Mouse (Mus musculus): ENCODE measurements at regions not wholly inside any gene's neighbourhood (a gene's known extent, or its start where the extent isn't known, plus 50 kb on each side); places are given as distances from the start of the nearest gene placed in this dataset.

DNA sequence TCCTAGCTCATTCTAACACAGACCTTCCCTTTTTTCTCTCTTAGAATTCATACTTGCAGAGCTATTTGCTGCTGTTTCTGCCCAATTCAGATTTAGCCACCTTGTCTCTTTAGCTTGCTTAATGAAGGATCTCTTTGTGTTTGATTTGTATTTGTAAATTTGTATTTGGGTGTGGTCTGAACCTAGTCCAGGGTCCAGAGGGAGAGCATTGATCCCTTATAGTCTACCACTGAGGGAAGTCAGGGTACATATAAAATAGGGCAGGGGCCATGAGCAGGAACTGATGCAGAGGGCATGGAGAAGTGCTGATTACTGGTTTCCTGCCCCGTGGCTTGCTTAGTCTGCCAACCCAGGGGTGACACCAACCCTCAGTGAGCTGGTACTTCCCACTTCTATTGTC lies 508.7 kb downstream of the Tm4sf1 start:
- DNase-seq (ENCODE audit: low spot score): no peak

DNA sequence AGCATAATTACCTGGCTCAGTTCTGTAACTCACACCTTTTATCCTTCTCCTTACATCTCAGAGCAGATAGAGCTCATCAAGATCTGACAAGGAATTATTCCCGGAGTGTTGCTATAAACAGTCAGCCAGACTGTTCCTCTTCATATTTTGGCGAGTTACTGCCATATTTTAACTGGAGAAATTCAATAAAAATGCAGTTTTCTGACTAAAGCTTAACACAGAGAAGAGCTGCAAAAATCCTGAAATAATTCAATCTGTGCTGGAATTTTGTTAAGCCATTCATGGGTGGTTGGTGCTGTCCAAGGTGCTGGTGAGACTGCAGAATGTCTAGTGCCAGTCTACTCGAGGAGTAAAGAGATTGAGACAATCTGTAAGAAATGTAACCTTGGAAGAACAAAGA lies 512.6 kb downstream of the Tm4sf1 start:
- no peak for DNase-seq (ENCODE audit: low spot score)

DNA sequence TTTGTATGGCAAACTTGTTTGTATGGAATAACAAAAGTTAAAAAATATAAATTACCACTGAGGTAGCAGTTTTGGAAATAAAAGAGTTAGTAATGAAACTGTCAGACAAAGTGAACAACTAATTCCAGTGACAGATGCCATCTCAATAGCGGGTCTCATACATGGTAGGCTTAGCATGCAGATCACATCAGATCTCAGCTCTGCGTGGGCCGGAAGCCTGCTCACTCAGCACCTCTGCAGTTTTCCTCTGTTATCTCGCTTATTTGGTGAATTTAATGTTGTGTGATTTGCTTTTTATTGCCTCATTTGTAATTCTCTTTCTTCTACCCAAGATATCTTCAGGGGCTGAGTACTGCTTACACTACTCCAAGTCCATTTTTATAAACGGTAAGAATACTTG lies 527.9 kb downstream of the Tm4sf1 start:
- no peak for DNase-seq (ENCODE audit: low spot score)

DNA sequence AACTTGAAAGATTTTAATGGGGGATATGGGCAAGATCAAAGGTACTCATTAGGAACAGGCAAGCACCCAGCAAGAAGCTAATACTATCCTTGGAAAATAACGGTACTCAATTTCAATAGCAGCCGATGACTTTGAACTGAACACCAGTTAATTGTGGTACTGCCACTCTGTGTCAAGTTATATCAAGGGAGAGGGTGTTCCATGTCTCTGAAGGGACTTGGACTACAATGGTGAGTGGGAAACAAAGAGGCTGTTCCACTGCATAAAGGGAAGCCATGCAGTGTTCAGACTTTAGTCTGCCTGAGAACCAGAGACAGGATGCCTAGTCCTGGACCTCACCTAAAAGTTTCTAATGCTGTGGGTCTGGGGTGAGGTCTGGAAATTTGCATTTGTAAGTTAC lies 531.6 kb downstream of the Tm4sf1 start:
- no peak for DNase-seq (ENCODE audit: low spot score)

DNA sequence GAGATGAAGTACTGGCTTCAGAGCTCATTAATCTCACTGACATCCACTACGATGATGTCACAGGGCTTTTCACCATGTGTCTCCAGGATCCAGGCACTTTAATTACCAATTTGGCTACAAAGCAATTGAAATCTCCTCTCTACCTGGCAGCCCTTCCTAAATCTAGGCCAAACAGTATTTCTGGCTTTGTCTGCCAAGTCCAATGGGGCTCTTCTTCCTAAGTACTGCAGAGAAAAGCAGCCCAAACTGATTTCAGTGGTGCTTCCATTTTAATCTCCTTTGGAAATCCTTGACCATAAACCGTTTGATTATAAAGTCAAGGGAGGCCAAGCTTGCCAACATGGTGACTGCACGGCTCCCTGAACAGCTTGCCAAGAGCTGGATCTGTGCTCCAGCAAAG lies 534.7 kb downstream of the Tm4sf1 start:
- DNase-seq (ENCODE audit: low spot score): no peak

DNA sequence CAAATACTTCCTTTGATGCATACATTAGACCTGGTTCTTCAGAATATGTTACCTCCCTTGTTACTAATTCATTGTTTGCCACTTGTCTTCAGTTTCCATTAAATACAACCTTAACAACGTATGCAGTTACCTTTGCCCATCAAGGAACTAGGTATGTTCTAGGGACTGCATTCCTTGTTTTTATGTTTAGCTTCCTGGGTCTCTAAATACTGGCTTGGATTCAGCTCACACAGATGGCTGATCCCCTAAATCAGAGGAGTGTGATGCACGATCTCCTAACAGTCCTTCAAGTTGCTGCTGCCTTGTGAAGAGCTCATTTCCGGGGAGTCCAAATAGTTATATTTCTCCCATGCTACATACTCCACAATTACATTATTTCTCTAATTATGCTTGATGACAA lies 537.5 kb downstream of the Tm4sf1 start:
- no peak for DNase-seq (ENCODE audit: low spot score)

DNA sequence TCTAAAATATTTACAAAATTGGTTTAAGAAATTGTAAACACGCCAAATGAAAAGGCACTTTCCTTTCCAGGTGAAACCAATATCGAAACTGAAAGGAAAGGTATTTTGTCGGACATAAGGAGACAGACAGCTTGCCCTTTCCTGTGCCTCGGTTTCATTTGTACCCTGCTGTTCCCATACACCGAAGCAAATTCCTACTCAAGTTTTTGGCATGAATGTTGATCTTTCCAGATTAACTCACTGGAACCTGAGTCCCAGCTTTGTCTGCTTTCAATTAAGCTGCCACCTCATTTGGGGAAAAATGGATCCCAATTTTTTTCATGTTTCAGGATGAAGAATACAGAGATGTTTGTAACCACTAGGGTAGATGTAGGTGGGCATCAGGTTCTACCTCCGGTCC lies 537.9 kb downstream of the Tm4sf1 start:
- no peak for DNase-seq (ENCODE audit: low spot score)

DNA sequence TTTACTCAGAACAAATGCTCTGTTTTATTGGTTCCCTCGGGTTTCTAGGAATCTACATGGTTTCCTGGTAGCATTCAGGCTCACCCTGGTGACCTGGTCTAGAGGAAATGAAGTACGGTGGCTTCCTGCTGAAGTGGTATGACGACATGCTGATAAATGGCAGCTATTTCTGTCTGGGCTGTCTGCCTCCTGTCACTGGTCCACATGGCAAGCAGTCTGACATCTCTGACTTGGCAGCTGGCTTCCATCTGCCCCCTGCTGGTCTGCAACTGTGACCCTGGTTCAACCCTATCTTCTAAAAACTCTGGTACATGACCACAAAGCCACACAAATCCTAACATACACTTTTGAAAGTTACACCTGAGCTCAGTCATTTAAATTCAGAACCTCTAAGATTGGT lies 548.1 kb downstream of the Tm4sf1 start:
- no peak for DNase-seq (ENCODE audit: low spot score)

DNA sequence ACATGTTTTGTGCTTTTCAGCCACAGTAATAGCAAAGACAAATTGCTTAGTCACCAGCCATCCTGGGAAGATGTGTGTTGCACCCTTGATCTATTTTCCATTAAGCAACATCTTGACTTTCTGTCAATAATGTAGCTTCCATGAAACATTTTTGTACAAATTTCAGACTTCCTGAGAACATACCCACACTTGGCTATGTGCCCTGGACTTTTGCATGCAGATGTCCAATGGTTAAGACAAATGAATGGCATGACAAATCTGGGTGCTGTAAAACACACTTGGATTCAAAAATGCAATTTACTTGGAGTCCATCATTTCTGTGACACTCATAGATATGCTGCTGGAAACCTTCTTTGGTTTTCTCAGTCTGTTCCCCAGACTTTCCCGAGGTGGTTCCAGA lies 549.9 kb downstream of the Tm4sf1 start:
- no peak for DNase-seq (ENCODE audit: low spot score)

DNA sequence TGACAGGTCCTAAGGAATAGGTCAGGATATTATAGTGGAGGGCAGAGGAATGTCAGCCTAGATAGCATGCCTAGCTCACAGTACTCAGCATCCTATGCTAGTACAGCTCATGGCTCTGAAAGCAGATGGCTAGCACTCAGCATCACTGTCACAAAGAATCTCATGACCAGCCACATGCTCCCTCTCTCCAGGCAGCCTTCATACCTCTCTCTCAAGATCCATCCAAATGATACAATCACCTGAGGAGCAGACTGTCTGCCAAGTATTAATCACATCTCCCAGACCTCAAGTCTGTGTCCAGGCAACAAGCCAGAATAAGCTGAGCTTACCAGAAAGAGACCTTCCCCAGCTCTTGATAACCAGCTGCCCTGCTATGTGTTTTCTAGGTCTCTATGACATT lies 557.4 kb upstream of the Nbea start:
- DNase-seq (ENCODE audit: low spot score): no peak

DNA sequence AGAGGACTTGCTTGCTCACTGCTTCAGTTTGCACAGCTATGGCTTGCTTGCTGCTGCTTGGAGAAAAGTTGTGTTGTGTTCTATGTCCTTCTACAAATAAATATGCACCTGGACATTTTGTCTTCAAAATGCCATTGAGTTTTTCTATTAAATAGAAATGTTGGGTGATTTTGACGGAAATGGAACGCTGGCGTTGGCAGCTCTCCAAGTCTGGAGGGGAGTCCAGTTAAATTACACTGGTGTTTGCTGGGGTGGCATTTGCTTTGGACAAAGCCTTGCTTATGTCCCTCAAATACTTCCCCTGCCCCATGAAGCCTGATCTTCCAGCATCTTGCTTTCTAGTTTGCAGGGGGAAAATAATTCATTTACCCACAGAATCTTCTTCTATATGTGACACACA lies 556.0 kb upstream of the Nbea start:
- no peak for DNase-seq (ENCODE audit: low spot score)

DNA sequence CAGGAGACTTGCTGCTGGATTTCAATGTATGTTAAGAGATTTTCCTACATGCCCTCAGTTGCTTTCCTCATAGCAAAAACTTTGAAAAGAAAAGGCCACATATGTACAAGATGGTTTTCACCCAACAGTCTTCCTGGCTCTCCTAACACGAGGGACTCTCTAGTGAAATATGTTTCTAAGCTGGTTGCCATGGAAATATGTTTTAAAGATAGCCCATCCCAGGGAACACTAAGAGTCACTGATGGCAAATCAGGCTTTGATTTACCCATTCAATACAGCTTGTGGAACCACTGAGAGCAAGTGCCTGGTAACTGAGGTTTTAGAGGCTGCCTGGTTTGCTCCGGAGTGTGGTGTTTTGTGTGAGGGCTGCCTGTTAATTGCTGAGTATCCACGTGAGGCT lies 547.3 kb upstream of the Nbea start:
- peak; percentile 27 for DNase-seq (ENCODE audit: low spot score)

DNA sequence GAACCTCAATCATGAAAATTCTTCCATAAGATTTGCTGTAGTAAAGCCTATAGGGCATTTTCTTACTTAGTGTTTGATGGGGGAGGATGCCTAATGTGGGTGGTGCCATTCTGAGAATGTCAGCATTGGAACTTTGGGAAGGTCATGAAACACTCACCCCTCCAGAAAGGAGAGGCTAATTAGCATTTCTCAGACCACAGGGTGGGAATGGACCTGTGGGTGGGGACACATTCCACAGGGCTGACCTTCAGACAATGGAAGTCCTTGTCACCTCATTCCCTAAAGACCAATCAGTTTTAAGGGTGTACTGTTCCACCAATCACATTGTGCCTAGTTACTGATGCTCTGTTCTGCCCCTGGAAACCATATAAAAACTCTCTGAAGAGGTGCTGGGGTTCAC lies 541.5 kb upstream of the Nbea start:
- no peak for DNase-seq (ENCODE audit: low spot score)

DNA sequence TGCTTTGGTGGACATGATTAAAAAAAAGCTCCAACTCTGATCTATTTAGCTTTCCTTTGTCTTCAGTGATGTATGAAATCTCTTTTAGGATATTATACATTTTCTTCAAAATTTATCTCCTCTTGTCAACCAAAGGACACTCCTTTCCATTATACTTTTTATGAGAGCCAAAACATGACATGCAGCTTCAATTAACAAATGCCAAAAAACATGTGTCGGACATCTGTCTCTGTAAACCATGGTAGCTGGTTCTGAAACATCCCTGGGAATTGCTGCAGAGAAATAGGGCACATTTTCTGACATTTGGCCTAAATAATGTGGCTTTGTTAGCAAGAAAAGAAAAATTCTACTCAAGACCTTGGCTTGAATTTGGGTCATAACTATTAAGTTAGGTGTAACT lies 524.8 kb upstream of the Nbea start:
- DNase-seq (ENCODE audit: low spot score): no peak

DNA sequence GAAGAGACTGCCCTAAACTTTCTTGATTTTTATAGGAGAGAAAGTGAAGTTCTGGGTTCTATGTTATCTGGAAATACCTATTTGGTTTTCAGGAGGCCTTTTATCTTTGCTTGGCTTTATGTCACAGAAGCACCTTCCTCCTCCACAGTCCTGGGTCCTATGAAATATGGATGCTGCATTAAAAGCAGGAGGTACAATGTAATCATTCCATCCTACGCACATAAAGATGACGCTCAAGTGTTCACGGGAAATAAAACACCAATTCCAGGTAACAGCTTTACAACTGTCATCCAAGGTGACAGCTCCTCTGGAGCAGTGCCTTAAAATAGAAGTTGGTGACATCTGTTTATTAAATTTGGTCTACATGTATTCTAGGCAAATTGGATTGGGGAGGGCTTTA lies 523.8 kb upstream of the Nbea start:
- no peak for DNase-seq (ENCODE audit: low spot score)

DNA sequence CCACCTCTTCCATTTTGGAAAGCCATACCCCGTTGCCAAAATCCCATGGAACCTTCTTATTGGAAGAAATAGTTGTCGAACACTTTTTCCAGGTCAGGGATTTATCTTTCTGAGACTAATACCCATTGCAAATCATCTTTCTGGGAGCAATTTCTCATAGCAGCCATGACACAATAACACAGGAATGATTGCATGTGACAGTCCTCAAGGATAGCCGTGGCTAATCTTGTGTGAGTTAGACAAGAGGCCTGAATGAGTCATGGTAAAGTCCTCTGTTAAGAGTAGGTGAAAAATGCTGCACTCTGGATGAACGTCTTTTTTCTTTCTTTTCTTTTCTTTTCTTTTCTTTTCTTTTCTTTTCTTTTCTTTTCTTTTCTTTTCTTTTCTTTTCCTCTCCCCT lies 522.5 kb upstream of the Nbea start:
- no peak for DNase-seq (ENCODE audit: low spot score)

DNA sequence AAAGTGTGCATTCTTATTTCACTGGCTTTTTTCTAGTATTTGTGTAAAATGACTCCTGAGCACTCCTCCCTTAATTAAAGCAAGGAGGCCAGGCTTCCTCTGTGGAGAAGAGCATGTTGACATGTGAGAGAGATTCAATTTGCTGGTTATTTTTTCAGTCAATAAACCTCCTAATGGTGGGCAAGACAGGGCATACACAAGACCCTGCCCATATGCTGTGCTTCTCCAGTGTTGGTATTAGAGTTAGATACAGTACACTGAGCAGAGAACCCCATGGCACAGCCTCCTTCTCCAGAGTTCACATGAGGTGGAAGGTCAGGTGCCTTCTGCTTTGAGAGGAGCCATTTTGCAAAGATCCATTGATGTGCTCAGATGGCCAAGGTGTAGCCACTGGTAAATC lies 515.4 kb upstream of the Nbea start:
- DNase-seq (ENCODE audit: low spot score): no peak

DNA sequence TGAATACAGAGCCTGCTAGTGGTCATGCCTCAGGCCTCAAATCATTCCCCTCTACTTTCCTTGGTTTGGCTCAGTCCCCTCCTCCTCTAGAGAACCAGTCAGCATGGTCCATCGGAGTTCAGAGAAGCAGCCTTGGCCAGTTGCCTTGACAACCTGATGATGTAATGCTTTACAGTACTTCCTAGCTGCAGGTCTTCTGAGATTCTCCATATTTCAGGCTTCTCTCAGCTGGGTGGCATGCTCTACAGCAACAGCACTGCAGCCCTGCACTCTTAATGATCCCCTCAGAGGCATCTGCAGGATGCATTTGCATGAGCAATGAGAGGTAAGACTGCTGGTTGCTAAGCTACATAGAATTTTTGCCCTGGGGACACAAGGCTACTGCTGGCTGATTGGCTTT lies 514.7 kb upstream of the Nbea start:
- DNase-seq (ENCODE audit: low spot score): no peak

DNA sequence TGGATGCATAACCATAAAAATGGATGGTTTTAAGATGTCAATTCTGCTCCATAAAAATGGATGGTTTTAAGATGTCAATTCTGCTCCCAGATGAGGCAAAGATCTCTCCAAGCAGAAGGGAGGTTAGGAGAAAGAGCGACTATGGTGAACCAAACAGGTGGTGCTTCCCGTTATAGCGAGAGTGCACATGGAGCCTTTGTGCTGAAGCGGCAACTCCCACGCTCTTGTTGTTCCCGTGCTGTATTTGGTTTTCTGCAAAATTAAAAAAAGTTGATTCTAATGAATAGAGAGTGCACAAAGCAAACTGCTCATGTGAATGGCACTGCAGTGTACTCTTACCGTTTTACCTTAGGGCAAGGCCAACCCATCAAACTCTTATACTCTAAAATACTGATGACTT lies 497.5 kb upstream of the Nbea start:
- DNase-seq (ENCODE audit: low spot score): no peak

DNA sequence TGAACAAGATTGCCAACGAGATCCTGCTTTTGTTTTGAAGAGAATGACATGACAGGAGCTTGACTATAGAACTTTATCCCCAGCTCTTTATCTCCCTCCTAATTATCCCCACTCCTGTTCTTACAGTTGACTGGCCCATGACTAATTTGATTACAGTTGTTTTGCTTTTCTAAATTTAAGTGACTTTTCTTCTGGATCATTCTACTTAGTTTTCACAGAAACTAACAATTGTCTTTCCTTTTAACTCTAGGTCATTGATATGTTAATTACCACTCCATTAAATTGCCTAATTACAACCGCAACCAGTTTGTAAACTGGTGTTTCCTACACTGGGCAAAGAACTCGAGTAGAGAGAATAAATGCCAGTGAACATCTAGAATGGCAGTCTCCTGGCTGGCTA lies 485.3 kb upstream of the Nbea start:
- DNase-seq (ENCODE audit: low spot score): no peak

DNA sequence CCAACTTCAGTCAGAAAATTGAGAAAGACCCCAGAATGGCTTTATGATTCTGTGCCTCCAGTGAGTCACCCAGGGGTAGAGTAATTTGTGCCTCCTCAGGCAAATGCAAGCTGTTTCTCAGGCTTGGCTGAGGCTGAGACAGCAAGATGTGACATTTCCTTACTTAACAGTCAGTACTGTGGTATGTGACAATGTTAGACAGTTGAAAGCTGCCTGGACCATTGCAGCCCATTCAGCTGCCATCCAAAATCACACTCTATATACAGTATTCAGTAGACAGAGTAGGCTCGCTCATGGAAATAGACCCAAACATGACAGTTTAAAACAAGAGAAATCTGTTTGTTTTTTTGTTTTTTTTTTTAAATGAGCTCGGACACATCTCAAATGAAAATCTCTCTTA lies 477.1 kb upstream of the Nbea start:
- no peak for DNase-seq (ENCODE audit: low spot score)

DNA sequence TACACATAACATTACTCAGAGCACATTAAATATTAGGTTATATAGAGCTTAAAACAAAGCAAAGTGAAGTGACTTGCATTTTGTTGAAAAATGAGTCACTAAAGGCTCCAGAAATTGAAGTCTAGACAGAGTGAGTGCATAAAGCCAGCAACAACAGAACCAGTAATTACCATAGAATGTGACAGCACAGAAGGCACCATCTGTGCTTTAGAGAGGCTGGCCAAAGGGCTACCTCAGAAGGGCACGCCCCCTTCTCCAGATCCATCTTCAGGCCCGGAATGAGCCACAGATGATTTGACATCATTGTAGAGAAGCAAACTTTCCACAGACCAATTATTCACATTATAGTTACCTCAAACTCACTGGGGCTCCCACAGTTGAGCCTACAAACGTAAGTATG lies 463.8 kb upstream of the Nbea start:
- DNase-seq (ENCODE audit: low spot score): no peak

Data from layer of hippocampus, adult 9-10 months (tissue).